Mouse (Mus musculus) kidney, postnatal 0 days (tissue): Measurements from ENCODE around the gene Vmn1r226. TPM values are rescaled to one million over a fixed set of nuclear protein-coding genes. Genes with fewer than 3 reads are reported as not detected.

ENCODE experiments used
- ATAC-seq: fragments of 200-750 bp; cut with Nextera tagmentation; replicated peaks from 2 replicates; pipeline ENCODE4 v1.8.0; 2017; ENCODE audit warnings: low read depth, moderate number of reproducible peaks, moderate TSS enrichment, moderate library complexity; ENCODE audit not compliant: low FRiP score
- DNase-seq: peaks from one replicate; pipeline ENCODE4 v3.0.0-alpha.2; 2016; ENCODE audit warnings: low spot score
- H3K27ac ChIP-seq: fragments of 300-500 bp; sonication (generic); 2 replicates; pipeline ENCODE4 v1.5.1; 2014; ENCODE audit warnings: mild to moderate bottlenecking
- H3K27me3 ChIP-seq: fragments of 300-500 bp; sonication (generic); 2 replicates; pipeline ENCODE4 v1.6.1; 2014; ENCODE audit warnings: low read length, mixed read lengths; ENCODE audit not compliant: insufficient read depth
- H3K36me3 ChIP-seq: fragments of 300-500 bp; sonication (generic); 2 replicates; pipeline ENCODE4 v1.6.1; 2014; ENCODE audit warnings: low read length, mixed read lengths; ENCODE audit not compliant: insufficient read depth
- H3K4me1 ChIP-seq: fragments of 300-500 bp; sonication (generic); replicated peaks from 2 replicates; pipeline ENCODE4 v1.6.1; 2014; ENCODE audit warnings: antibody characterized with exemption, low read length, mixed read lengths; ENCODE audit not compliant: insufficient read depth
- H3K4me2 ChIP-seq: fragments of 300-500 bp; sonication (generic); 2 replicates; pipeline ENCODE4 v1.6.1; 2014; ENCODE audit warnings: mild to moderate bottlenecking, low read length, moderate library complexity, mixed read lengths
- H3K4me3 ChIP-seq: fragments of 300-500 bp; sonication (generic); replicated peaks from 2 replicates; pipeline ENCODE4 v1.5.1; 2014; ENCODE audit warnings: low read depth, low read length
- H3K9ac ChIP-seq: fragments of 300-500 bp; sonication (generic); 2 replicates; pipeline ENCODE4 v1.6.1; 2014; ENCODE audit warnings: low read depth, low read length
- H3K9me3 ChIP-seq: fragments of 300-500 bp; sonication (generic); replicated peaks from 2 replicates; pipeline ENCODE4 v1.6.1; 2016; ENCODE audit warnings: low read length, inconsistent platforms, mixed read lengths
- CTCF ChIP-seq: IDR thresholded peaks from 2 replicates; pipeline ENCODE4 v1.5.1; 2016; ENCODE audit warnings: antibody characterized with exemption, low read depth, mild to moderate bottlenecking, moderate library complexity
- WGBS: fragments of 180-500 bp; shearing (Covaris S2); extraction: QIAGEN DNeasy Blood & Tissue Kit; methylation state at CpG from one replicate; pipeline ENCODE4 v1.1.7; 2014; 5-methylcytosine and 5-hydroxymethylcytosine counted together
- polyA plus RNA-seq: library from polyadenylated mRNA; unstranded; fragments of >200 nt; fragmentation: Nextera tagmentation; extraction: Ambion mirVana; gene quantifications from 2 replicates; pipeline ENCODE4 v1.2.1, GENCODE M21; 2015

The Vmn1r226 gene
- polyA plus RNA-seq: not detected in 2 replicates

GRCm38 (mm10) chr17:20682543-20682942 is at the start of gene Vmn1r226:
Gene Vmn1r226, plus strand, starts transcription at chr17:20682843.
- no peak within 1 kb of the TSS for H3K4me2 ChIP-seq
- H3K9ac ChIP-seq: no peak within 1 kb of the TSS
- H3K27me3 ChIP-seq: no peaks in the 10 kb centered on the region
- DNase-seq (no peak), ATAC-seq (no peak)
- H3K4me1 ChIP-seq: no peaks in the 10 kb centered on the region
- H3K36me3 ChIP-seq: no peaks in the 10 kb centered on the region
- no peaks in the 10 kb centered on the region for H3K9me3 ChIP-seq
- H3K4me3 ChIP-seq: no peak within 1 kb of the TSS
- H3K27ac ChIP-seq: no peak within 1 kb of the TSS
- TF ChIP-seq CTCF: no peak

DNA sequence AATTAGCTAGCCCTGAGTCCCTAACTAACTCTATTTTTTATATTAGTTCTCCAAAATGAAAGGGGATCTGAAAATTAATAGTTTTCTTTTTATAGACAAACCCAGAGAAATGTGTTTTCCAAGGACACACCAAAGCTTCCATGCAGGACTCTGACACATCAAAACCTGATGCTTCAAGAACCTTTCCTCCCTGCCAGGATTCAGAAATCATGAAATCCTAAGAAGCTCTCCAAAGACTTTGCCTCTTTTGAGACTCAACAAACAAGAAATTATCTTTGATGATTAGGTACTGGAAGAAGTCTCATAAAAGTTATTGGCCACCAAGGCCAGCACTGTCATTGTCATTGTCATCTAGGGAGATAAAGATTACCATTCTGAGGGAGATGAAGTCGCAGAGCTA is 46.9 kb downstream of the Vmn1r226 start, which contains the start of gene Vmn1r227:
TSS of gene Vmn1r227 (plus strand) at position 301 of the 400 bp plus-strand sequence.
- no peak for TF ChIP-seq CTCF
- 32% methylated on average over 1 of the region's 1 CpGs for WGBS
- no peaks in the 10 kb centered on the region for H3K36me3 ChIP-seq
- DNase-seq (no peak), ATAC-seq (no peak)
- no peaks in the 10 kb centered on the region for H3K9me3 ChIP-seq
- no peak within 1 kb of the TSS for H3K4me2 ChIP-seq
- H3K9ac ChIP-seq: no peak within 1 kb of the TSS
- H3K4me3 ChIP-seq: no peak within 1 kb of the TSS
- H3K27ac ChIP-seq: no peak within 1 kb of the TSS
- H3K4me1 ChIP-seq: no peaks in the 10 kb centered on the region
- H3K27me3 ChIP-seq: no peaks in the 10 kb centered on the region

Other genes starting within 250 kb of the Vmn1r226 start
- gene Vmn2r108, start 201.5 kb upstream of the Vmn1r226 start, polyA plus RNA-seq: not detected in 2 replicates
- gene Vmn1r225, start 184.7 kb upstream of the Vmn1r226 start, polyA plus RNA-seq: not detected in 2 replicates
- not detected in 2 replicates for gene Vmn2r109, start 118.1 kb upstream of the Vmn1r226 start, polyA plus RNA-seq
- gene Vmn2r110, start 86.4 kb upstream of the Vmn1r226 start, polyA plus RNA-seq: 0.01 TPM in 2 replicates
- gene Fpr-rs3, start 58.0 kb upstream of the Vmn1r226 start, polyA plus RNA-seq: not detected in 2 replicates
- not detected in 2 replicates for gene Vmn1r227, start 47.0 kb downstream of the Vmn1r226 start, polyA plus RNA-seq
- not detected in 2 replicates for gene Vmn1r228, start 103.3 kb downstream of the Vmn1r226 start, polyA plus RNA-seq
- gene Vmn1r229, start 128.7 kb downstream of the Vmn1r226 start, polyA plus RNA-seq: not detected in 2 replicates
- not detected in 2 replicates for gene Vmn1r230, start 157.6 kb downstream of the Vmn1r226 start, polyA plus RNA-seq
- gene Vmn1r231, start 222.2 kb downstream of the Vmn1r226 start, polyA plus RNA-seq: not detected in 2 replicates
- not detected in 2 replicates for gene Vmn1r232, start 236.9 kb downstream of the Vmn1r226 start, polyA plus RNA-seq